Mouse (Mus musculus): ENCODE measurements around the gene C1ra. TPM values are rescaled to one million over a fixed set of nuclear protein-coding genes. Genes with fewer than 3 reads are reported as not detected.
"Not testable (repeated sequence)": the region's sequence is repeated elsewhere in the genome, so short reads cannot be mapped to it uniquely, and the experiment has no call there.

The C1ra gene
- polyA plus RNA-seq, 1 experiment from 2014 or later, result 0.12 TPM

DNA sequence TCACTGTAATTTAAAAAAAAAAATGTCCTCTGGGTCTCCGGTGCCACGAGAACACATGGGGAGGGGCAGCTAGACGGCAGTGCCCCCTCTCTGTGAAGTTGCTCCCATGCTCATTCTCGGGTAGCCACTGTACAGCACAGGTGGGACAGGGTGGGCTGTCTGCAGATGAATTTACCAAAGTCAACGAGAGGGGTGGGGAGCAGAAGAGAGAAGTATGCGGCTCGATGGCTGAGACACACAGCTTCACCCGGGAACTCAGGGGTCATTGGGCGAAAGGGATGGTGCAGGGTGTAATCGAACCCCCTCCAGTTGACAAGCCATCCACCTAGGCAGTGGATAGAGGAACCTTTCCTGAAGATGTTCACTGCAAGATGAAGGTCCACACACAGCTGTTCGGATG is 35.4 kb upstream of the C1ra start:
- H3K27me3 ChIP-seq, result no peaks in the 10 kb centered on the region
- no peaks in the 10 kb centered on the region for H3K36me3 ChIP-seq (ENCODE audit: poor library complexity, severe bottlenecking)
- no peak overlapping the region for H3K4me2 ChIP-seq
- H3K9me3 ChIP-seq (replicated peaks), result no peaks in the 10 kb centered on the region
- H3K27ac ChIP-seq, result no peak overlapping the region
- 86% methylated on average over 11 of the region's 11 CpGs for WGBS
- H3K4me3 ChIP-seq, result no peak overlapping the region
- no peak overlapping the region for H3K9ac ChIP-seq
- H3K4me1 ChIP-seq, result no peaks in the 10 kb centered on the region
- ATAC-seq, result no peak

- ATAC-seq, result no peak
- WGBS, result 69% methylated on average over 5 of the region's 5 CpGs
- no peak overlapping the region for H3K27ac ChIP-seq
- H3K36me3 ChIP-seq (ENCODE audit: poor library complexity, severe bottlenecking), result no peaks in the 10 kb centered on the region
- H3K9ac ChIP-seq, result no peak overlapping the region
- no peak overlapping the region for H3K4me2 ChIP-seq
- H3K4me1 ChIP-seq, result no peaks in the 10 kb centered on the region
- no peaks in the 10 kb centered on the region for H3K9me3 ChIP-seq (replicated peaks)
- no peaks in the 10 kb centered on the region for H3K27me3 ChIP-seq
- no peak overlapping the region for H3K4me3 ChIP-seq
Observed at GRCm38 (mm10) chr6:124477221-124477655, 35.0 kb upstream of the C1ra start.

DNA sequence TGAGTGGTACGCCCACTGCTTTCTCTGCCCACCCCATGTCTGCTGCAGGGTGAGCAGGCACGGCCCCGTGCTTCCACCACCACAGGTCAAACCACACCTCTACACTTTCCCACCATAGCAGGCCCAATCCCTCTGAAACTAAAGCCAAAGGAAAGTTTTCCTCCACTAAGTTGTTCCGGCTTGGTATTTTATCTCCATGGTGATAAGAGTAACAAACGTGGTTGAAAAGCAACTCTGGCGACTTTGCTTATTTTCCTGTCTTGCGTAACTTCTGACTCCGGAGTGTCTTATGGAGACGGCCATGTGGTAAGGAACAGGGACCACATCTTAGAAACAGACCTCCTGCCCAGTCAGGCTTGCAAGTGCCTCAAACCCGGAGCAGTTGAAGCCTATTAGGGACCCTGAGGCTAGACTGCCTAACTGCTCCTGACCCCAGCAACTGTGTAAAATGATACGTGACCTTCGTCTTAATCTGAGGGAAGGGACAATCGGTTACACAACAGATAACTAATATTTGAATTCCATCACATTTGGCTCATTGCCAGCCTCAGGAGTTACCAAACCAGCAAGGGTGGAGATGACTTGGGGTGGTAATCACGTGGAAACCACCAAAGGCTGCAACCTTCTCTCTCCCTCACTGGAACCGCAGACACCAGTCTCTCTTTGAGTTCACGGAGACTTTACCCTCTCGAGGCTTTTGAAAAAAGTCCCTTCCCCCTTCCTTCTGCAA is 34.1 kb upstream of the C1ra start:
- no peak overlapping the region for H3K4me3 ChIP-seq
- 80% methylated on average over 17 of the region's 17 CpGs for WGBS
- H3K36me3 ChIP-seq (ENCODE audit: poor library complexity, severe bottlenecking), result no peaks in the 10 kb centered on the region
- no peak overlapping the region for H3K27ac ChIP-seq
- H3K4me1 ChIP-seq, result no peaks in the 10 kb centered on the region
- no peak overlapping the region for H3K9ac ChIP-seq
- H3K27me3 ChIP-seq, result no peaks in the 10 kb centered on the region
- H3K4me2 ChIP-seq, result no peak overlapping the region
- no peak for ATAC-seq
- H3K9me3 ChIP-seq (replicated peaks), result no peaks in the 10 kb centered on the region

DNA sequence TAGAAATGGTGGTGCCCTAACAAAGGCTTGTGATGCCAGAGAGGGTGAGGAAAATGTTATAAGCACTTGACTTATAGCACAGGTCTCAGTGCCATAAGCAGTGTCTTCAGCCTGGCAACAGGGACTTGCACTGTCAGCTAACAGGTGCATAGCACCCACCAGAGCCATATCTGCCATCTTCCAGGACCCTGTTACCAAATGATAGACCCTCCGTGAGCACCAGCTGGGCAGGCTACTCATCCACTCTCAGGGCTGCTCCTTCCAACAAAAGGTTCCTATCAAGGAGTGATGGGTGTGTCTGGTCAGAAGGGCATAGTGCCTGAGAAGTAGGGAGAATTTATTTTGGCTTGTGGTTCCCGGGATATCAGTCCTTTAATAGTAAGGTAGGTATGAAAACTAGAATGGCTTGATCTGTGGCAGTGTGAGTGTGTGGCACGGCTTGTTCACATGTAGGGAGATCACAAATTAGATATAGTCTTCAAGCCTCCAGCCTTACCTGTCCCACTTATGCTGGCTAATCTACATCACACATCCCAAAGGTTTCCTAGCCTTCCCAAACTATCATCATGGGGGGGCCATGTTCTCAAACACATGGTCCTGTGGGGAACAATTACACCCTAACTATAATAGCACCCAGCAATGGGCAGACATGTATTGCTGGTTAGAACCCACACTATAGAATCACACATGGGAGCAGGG is 33.2 kb upstream of the C1ra start:
- 93% methylated on average over 3 of the region's 3 CpGs for WGBS
- no peaks in the 10 kb centered on the region for H3K36me3 ChIP-seq (ENCODE audit: poor library complexity, severe bottlenecking)
- no peaks in the 10 kb centered on the region for H3K9me3 ChIP-seq (replicated peaks)
- no peaks in the 10 kb centered on the region for H3K27me3 ChIP-seq
- no peak overlapping the region for H3K4me3 ChIP-seq
- no peak overlapping the region for H3K27ac ChIP-seq
- no peak overlapping the region for H3K4me2 ChIP-seq
- H3K9ac ChIP-seq, result no peak overlapping the region
- ATAC-seq, result no peak
- no peaks in the 10 kb centered on the region for H3K4me1 ChIP-seq

DNA sequence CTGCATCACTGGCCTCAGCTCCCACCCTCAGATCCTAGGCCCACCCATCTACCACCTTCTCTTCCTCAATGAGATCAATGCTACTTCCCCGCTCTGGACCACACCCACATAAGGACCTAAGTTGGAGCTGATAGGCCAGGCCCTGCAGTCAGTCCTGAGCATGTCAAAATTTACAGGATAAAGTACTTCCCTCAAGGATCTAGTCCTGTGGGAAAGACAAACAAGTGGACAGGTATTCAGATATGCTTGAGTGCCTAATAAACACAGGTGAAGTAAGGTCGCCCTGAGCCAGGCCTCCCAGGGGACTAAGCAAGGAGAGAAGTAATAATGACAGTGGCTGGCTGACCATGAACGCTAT is 32.7 kb upstream of the C1ra start:
- 89% methylated on average over 3 of the region's 3 CpGs for WGBS
- H3K9ac ChIP-seq, result no peak overlapping the region
- H3K27me3 ChIP-seq, result no peaks in the 10 kb centered on the region
- no peak overlapping the region for H3K4me2 ChIP-seq
- ATAC-seq, result 0 out of 2 replicates have a peak, but pooled peaks have one; percentile 26
- no peak overlapping the region for H3K27ac ChIP-seq
- H3K36me3 ChIP-seq (ENCODE audit: poor library complexity, severe bottlenecking), result no peaks in the 10 kb centered on the region
- no peak overlapping the region for H3K4me3 ChIP-seq
- no peaks in the 10 kb centered on the region for H3K4me1 ChIP-seq
- no peaks in the 10 kb centered on the region for H3K9me3 ChIP-seq (replicated peaks)

- no peaks in the 10 kb centered on the region for H3K9me3 ChIP-seq (replicated peaks)
- H3K27me3 ChIP-seq, result no peaks in the 10 kb centered on the region
- H3K4me3 ChIP-seq, result no peak overlapping the region
- no peak for ATAC-seq
- WGBS, result 56% methylated on average over 4 of the region's 4 CpGs
- no peak overlapping the region for H3K4me2 ChIP-seq
- H3K4me1 ChIP-seq, result no peaks in the 10 kb centered on the region
- no peak overlapping the region for H3K27ac ChIP-seq
- no peak overlapping the region for H3K9ac ChIP-seq
- no peaks in the 10 kb centered on the region for H3K36me3 ChIP-seq (ENCODE audit: poor library complexity, severe bottlenecking)
Observed at GRCm38 (mm10) chr6:124480295-124480694, 31.9 kb upstream of the C1ra start.

DNA sequence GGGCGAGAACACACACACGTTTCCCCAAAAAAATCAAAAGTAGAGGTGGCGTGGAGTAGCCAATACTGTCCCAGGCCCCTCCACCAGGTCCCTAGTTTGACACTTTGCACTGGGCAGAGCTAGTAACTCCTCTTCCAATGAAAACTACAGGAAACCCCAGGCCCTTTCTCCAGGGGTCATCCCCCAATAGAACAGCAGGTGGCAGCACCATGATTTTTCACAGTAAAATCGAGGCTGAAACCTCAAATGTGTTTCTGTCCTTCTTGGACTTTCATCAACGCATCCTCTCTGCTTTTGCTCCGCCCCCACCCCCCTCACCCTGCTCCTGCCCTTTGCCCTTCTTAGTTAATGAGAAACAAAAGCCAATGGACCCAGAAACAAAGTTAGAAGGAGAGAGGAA is 30.6 kb upstream of the C1ra start:
- no peak overlapping the region for H3K27ac ChIP-seq
- no peak overlapping the region for H3K4me3 ChIP-seq
- H3K27me3 ChIP-seq, result no peaks in the 10 kb centered on the region
- no peaks in the 10 kb centered on the region for H3K9me3 ChIP-seq (replicated peaks)
- H3K9ac ChIP-seq, result no peak overlapping the region
- no peak overlapping the region for H3K4me2 ChIP-seq
- ATAC-seq, result no peak
- WGBS, result 20% methylated on average over 6 of the region's 6 CpGs
- H3K36me3 ChIP-seq (ENCODE audit: poor library complexity, severe bottlenecking), result no peaks in the 10 kb centered on the region
- H3K4me1 ChIP-seq, result no peaks in the 10 kb centered on the region

DNA sequence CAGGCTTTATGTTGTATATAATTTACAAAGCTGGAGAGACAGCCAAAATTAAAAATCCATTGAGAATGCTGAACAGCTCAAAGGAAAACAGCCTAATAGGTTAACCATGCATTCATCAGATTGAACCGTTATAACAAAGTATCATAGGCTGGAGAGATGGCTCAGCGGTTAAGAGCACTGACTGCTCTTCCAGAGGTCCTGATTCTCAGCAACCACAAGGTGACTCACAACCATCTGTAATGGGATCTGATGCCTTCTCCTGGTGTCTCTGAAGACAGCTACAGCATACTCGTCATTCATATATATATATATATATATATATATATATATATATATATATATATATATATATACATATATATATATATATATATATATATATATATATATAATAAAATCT is 28.4 kb upstream of the C1ra start:
- ATAC-seq; H3K27ac ChIP-seq; H3K4me1 ChIP-seq; H3K9me3 ChIP-seq (replicated peaks); H3K27me3 ChIP-seq; H3K36me3 ChIP-seq (ENCODE audit: poor library complexity, severe bottlenecking); H3K4me3 ChIP-seq; H3K9ac ChIP-seq; H3K4me2 ChIP-seq: not testable (repeated sequence)
- WGBS, result 80% methylated on average over 3 of the region's 3 CpGs

GRCm38 (mm10) chr6:124484851-124485250 is 27.4 kb upstream of the C1ra start:
- Histone ChIP-seq H3K27me3 (no peaks in the 10 kb centered on the region), H3K9ac (no peak overlapping the region), H3K4me1 (no peaks in the 10 kb centered on the region), H3K36me3 (ENCODE audit: poor library complexity, severe bottlenecking) (no peaks in the 10 kb centered on the region), H3K27ac (no peak overlapping the region), H3K4me3 (no peak overlapping the region), H3K4me2 (peak overlapping the region; percentile 53; the same call in 1 of the 2 replicates), H3K9me3 (replicated peaks) (no peaks in the 10 kb centered on the region)
- 90% methylated on average over 7 of the region's 7 CpGs for WGBS
- no peak for ATAC-seq

DNA sequence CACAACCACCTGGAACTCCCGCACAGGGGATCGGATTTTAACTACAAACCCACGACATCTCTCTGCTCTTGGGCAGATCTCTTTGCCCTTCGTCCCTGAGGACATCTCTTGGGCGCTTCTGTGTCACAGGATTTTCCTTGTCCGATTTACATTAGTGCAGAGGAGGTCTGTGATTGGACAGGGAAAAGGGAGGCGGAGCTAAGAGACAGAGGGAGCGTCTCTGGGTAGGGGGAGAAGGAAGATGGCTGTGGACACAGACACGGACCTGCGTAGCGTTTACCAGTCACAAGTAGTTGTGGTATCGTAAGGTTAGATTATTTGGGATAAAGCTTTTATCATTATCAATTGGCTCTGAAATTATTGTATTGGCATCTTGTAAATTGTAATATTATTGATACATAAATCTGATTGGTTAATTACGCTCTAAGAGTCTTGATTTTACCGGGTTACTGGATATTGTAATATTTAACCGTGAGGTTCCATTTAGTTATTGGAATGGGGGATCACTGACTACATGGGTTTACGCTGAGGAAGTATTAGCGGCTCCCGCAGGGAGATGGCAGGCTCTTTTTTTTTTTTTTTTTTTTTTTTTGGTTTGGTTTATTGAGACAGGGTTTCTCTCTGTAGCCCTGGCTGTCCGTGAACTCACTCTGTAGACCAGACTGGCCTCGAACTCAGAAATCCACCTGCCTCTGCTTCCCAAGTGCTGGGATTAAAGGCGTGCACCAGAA is 26.6 kb upstream of the C1ra start:
- peak overlapping the region; percentile 48; the same call in 1 of the 2 replicates for H3K9ac ChIP-seq
- H3K4me3 ChIP-seq, result peak overlapping the region; percentile 24
- H3K27ac ChIP-seq, result no peak overlapping the region
- no peaks in the 10 kb centered on the region for H3K9me3 ChIP-seq (replicated peaks)
- H3K27me3 ChIP-seq, result no peaks in the 10 kb centered on the region
- H3K4me1 ChIP-seq, result no peaks in the 10 kb centered on the region
- H3K36me3 ChIP-seq (ENCODE audit: poor library complexity, severe bottlenecking), result no peaks in the 10 kb centered on the region
- H3K4me2 ChIP-seq, result peak overlapping the region; percentile 53
- ATAC-seq, result peak; percentile 95
- 32% methylated on average over 21 of the region's 21 CpGs for WGBS

- H3K27me3 ChIP-seq, result no peaks in the 10 kb centered on the region
- no peak for ATAC-seq
- H3K4me1 ChIP-seq, result no peaks in the 10 kb centered on the region
- H3K9me3 ChIP-seq (replicated peaks), result no peaks in the 10 kb centered on the region
- H3K36me3 ChIP-seq (ENCODE audit: poor library complexity, severe bottlenecking), result no peaks in the 10 kb centered on the region
- H3K4me2 ChIP-seq, result no peak overlapping the region
- H3K4me3 ChIP-seq, result no peak overlapping the region
- 57% methylated on average over 2 of the region's 2 CpGs for WGBS
- H3K9ac ChIP-seq, result no peak overlapping the region
- H3K27ac ChIP-seq, result no peak overlapping the region
Observed at GRCm38 (mm10) chr6:124487509-124487908, 24.7 kb upstream of the C1ra start.

DNA sequence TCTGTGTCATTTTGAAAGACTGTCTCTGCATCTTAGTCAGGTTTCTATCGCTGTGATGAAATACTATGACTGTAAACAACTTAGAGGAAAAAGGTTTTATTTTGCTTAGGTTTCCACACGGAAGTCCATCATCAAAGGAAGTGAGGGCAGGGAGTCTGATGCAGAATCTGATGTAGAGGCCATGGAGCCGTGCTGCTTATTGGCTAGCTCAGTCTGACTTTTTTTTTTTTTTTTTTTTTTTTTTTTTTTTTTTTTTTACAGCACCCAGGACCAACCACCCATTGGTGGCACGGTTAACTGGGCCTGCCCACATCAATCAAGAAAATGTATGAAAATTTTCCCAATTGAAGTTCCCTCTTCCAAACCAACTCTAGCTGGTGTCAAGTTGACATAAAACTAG is 23.3 kb upstream of the C1ra start:
- Histone ChIP-seq H3K36me3 (ENCODE audit: poor library complexity, severe bottlenecking) (no peaks in the 10 kb centered on the region), H3K27me3 (no peaks in the 10 kb centered on the region), H3K4me1 (no peaks in the 10 kb centered on the region), H3K9me3 (replicated peaks) (no peaks in the 10 kb centered on the region), H3K4me3 (no peak overlapping the region), H3K4me2 (no peak overlapping the region), H3K9ac (no peak overlapping the region), H3K27ac (no peak overlapping the region)
- ATAC-seq, result no peak
- 83% methylated on average over 4 of the region's 4 CpGs for WGBS
